Mouse (Mus musculus): ENCODE results near the gene Disp1. TPM values are rescaled to one million over a fixed set of nuclear protein-coding genes. Genes with fewer than 3 reads are reported as not detected.

Gene Disp1
- polyA plus RNA-seq (2015; fragmentation: Nextera tagmentation; extraction: Ambion mirVana) = 9.1 and 9.5 TPM in 2 replicates

GRCm38 (mm10) chr1:183220796-183221718, at the start of gene Disp1:
Disp1 (minus strand) TSS chr1:183221522.
- Histone ChIP-seq H3K4me2 (peak within 1 kb of the TSS; percentile 78), H3K4me1 (peaks cover 12% of the 10 kb centered on the region), H3K27ac (replicated peaks) (peak within 1 kb of the TSS; percentile 79), H3K9me3 (replicated peaks) (no peaks in the 10 kb centered on the region), H3K4me3 (replicated peaks) (peak within 1 kb of the TSS; percentile 85), H3K36me3 (no peaks in the 10 kb centered on the region), H3K9ac (replicated peaks) (peak within 1 kb of the TSS; percentile 95), H3K27me3 (replicated peaks) (no peaks in the 10 kb centered on the region)
- peak; percentile 87; the same call in 1 of the 2 replicates for ATAC-seq (ENCODE audit: low FRiP score)
- 3% methylated on average over 55 of the region's 56 CpGs for WGBS

- WGBS = 77% methylated on average over 6 of the region's 6 CpGs
- H3K4me3 ChIP-seq (replicated peaks) = no peak overlapping the region
These were observed 46.3 kb upstream of the Disp1 start for GRCm38 (mm10) chr1:183267666-183268065.

GRCm38 (mm10) chr1:183265921-183266467, 44.7 kb upstream of the Disp1 start:
- H3K4me1 ChIP-seq = no peaks in the 10 kb centered on the region
- H3K4me2 ChIP-seq = no peak overlapping the region
- no peak for ATAC-seq (ENCODE audit: low FRiP score)
- no peak overlapping the region for H3K27ac ChIP-seq (replicated peaks)
- WGBS = 82% methylated on average over 14 of the region's 14 CpGs
- H3K36me3 ChIP-seq = no peaks in the 10 kb centered on the region
- no peak overlapping the region for H3K4me3 ChIP-seq (replicated peaks)
- no peaks in the 10 kb centered on the region for H3K9me3 ChIP-seq (replicated peaks)
- H3K9ac ChIP-seq (replicated peaks) = no peak overlapping the region
- no peaks in the 10 kb centered on the region for H3K27me3 ChIP-seq (replicated peaks)

More at GRCm38 (mm10) chr1:183267666-183268065, 46.3 kb upstream of the Disp1 start:
- Histone ChIP-seq H3K4me2 (no peak overlapping the region), H3K27me3 (replicated peaks) (no peaks in the 10 kb centered on the region), H3K9me3 (replicated peaks) (no peaks in the 10 kb centered on the region), H3K9ac (replicated peaks) (no peak overlapping the region), H3K36me3 (no peaks in the 10 kb centered on the region), H3K4me1 (no peaks in the 10 kb centered on the region), H3K27ac (replicated peaks) (no peak overlapping the region)
- no peak for ATAC-seq (ENCODE audit: low FRiP score)

GRCm38 (mm10) chr1:183264145-183265008, 43.1 kb upstream of the Disp1 start:
- Histone ChIP-seq H3K9me3 (replicated peaks) (no peaks in the 10 kb centered on the region), H3K9ac (replicated peaks) (no peak overlapping the region), H3K27ac (replicated peaks) (no peak overlapping the region), H3K4me3 (replicated peaks) (no peak overlapping the region), H3K27me3 (replicated peaks) (no peaks in the 10 kb centered on the region), H3K4me1 (no peaks in the 10 kb centered on the region), H3K36me3 (no peaks in the 10 kb centered on the region), H3K4me2 (no peak overlapping the region)
- no peak for ATAC-seq (ENCODE audit: low FRiP score)
- 81% methylated on average over 13 of the region's 13 CpGs for WGBS

GRCm38 (mm10) chr1:183252574-183252973, 31.3 kb upstream of the Disp1 start:
- Histone ChIP-seq H3K9ac (replicated peaks) (no peak overlapping the region), H3K27ac (replicated peaks) (no peak overlapping the region), H3K4me1 (peaks cover 8% of the 10 kb centered on the region), H3K4me2 (no peak overlapping the region), H3K4me3 (replicated peaks) (no peak overlapping the region), H3K36me3 (no peaks in the 10 kb centered on the region), H3K27me3 (replicated peaks) (no peaks in the 10 kb centered on the region), H3K9me3 (replicated peaks) (no peaks in the 10 kb centered on the region)
- no peak for ATAC-seq (ENCODE audit: low FRiP score)
- 25% methylated on average over 10 of the region's 10 CpGs for WGBS

- Histone ChIP-seq H3K27ac (replicated peaks) (no peak overlapping the region), H3K9ac (replicated peaks) (no peak overlapping the region), H3K27me3 (replicated peaks) (no peaks in the 10 kb centered on the region), H3K36me3 (no peaks in the 10 kb centered on the region), H3K4me3 (replicated peaks) (no peak overlapping the region), H3K4me2 (no peak overlapping the region), H3K4me1 (peaks cover 8% of the 10 kb centered on the region), H3K9me3 (replicated peaks) (no peaks in the 10 kb centered on the region)
- WGBS = 78% methylated on average over 2 of the region's 2 CpGs
- ATAC-seq (ENCODE audit: low FRiP score) = no peak
These were observed 30.5 kb upstream of the Disp1 start for GRCm38 (mm10) chr1:183251818-183252217.

- no peaks in the 10 kb centered on the region for H3K36me3 ChIP-seq
- no peak for ATAC-seq (ENCODE audit: low FRiP score)
- H3K9ac ChIP-seq (replicated peaks) = no peak overlapping the region
- WGBS = 70% methylated on average over 4 of the region's 4 CpGs
- H3K4me2 ChIP-seq = no peak overlapping the region
- H3K27ac ChIP-seq (replicated peaks) = no peak overlapping the region
- no peaks in the 10 kb centered on the region for H3K27me3 ChIP-seq (replicated peaks)
- H3K9me3 ChIP-seq (replicated peaks) = no peaks in the 10 kb centered on the region
- no peak overlapping the region for H3K4me3 ChIP-seq (replicated peaks)
- peaks cover 8% of the 10 kb centered on the region for H3K4me1 ChIP-seq
These were observed 29.3 kb upstream of the Disp1 start for GRCm38 (mm10) chr1:183250612-183251011.

GRCm38 (mm10) chr1:183248144-183248543, 26.8 kb upstream of the Disp1 start:
- no peak for ATAC-seq (ENCODE audit: low FRiP score)
- no peaks in the 10 kb centered on the region for H3K36me3 ChIP-seq
- H3K27ac ChIP-seq (replicated peaks) = no peak overlapping the region
- peaks cover 8% of the 10 kb centered on the region for H3K4me1 ChIP-seq
- no peak overlapping the region for H3K9ac ChIP-seq (replicated peaks)
- H3K4me3 ChIP-seq (replicated peaks) = no peak overlapping the region
- H3K27me3 ChIP-seq (replicated peaks) = no peaks in the 10 kb centered on the region
- no peak overlapping the region for H3K4me2 ChIP-seq
- 44% methylated on average over 1 of the region's 1 CpGs for WGBS
- no peaks in the 10 kb centered on the region for H3K9me3 ChIP-seq (replicated peaks)

GRCm38 (mm10) chr1:183243293-183243692, 22.0 kb upstream of the Disp1 start:
- ATAC-seq (ENCODE audit: low FRiP score) = no peak
- H3K27ac ChIP-seq (replicated peaks) = no peak overlapping the region
- H3K4me2 ChIP-seq = no peak overlapping the region
- H3K9me3 ChIP-seq (replicated peaks) = no peaks in the 10 kb centered on the region
- no peak overlapping the region for H3K4me3 ChIP-seq (replicated peaks)
- no peak overlapping the region for H3K9ac ChIP-seq (replicated peaks)
- no peaks in the 10 kb centered on the region for H3K27me3 ChIP-seq (replicated peaks)
- 0 out of 2 replicates have a peak, but pooled peaks cover 2% of the 10 kb centered on the region for H3K4me1 ChIP-seq
- WGBS = 71% methylated on average over 7 of the region's 7 CpGs
- no peaks in the 10 kb centered on the region for H3K36me3 ChIP-seq

GRCm38 (mm10) chr1:183237901-183238300, 16.6 kb upstream of the Disp1 start:
- no peak overlapping the region for H3K4me3 ChIP-seq (replicated peaks)
- no peaks in the 10 kb centered on the region for H3K9me3 ChIP-seq (replicated peaks)
- ATAC-seq (ENCODE audit: low FRiP score) = no peak
- no peak overlapping the region for H3K9ac ChIP-seq (replicated peaks)
- H3K4me2 ChIP-seq = no peak overlapping the region
- 0 out of 2 replicates have a peak, but pooled peaks cover 2% of the 10 kb centered on the region for H3K4me1 ChIP-seq
- 21% methylated on average over 2 of the region's 2 CpGs for WGBS
- no peaks in the 10 kb centered on the region for H3K27me3 ChIP-seq (replicated peaks)
- no peak overlapping the region for H3K27ac ChIP-seq (replicated peaks)
- no peaks in the 10 kb centered on the region for H3K36me3 ChIP-seq

GRCm38 (mm10) chr1:183236460-183236859, 15.1 kb upstream of the Disp1 start:
- no peak for ATAC-seq (ENCODE audit: low FRiP score)
- no peaks in the 10 kb centered on the region for H3K9me3 ChIP-seq (replicated peaks)
- no peaks in the 10 kb centered on the region for H3K27me3 ChIP-seq (replicated peaks)
- H3K4me3 ChIP-seq (replicated peaks) = no peak overlapping the region
- WGBS = 91% methylated on average over 5 of the region's 5 CpGs
- no peaks in the 10 kb centered on the region for H3K36me3 ChIP-seq
- H3K9ac ChIP-seq (replicated peaks) = no peak overlapping the region
- no peak overlapping the region for H3K4me2 ChIP-seq
- 0 out of 2 replicates have a peak, but pooled peaks cover 2% of the 10 kb centered on the region for H3K4me1 ChIP-seq
- H3K27ac ChIP-seq (replicated peaks) = no peak overlapping the region
